Mouse (Mus musculus) thymus, postnatal 0 days (tissue): ENCODE results near the gene G6pd2. TPM values are rescaled to one million over a fixed set of nuclear protein-coding genes. Genes with fewer than 3 reads are reported as not detected.

Experiments
- DNase-seq: peaks from one replicate; pipeline ENCODE4 v3.0.0-alpha.2; 2015; ENCODE audit warnings: low spot score
- polyA plus RNA-seq: library from polyadenylated mRNA; unstranded; fragments of >200 nt; fragmentation: Nextera tagmentation; extraction: Ambion mirVana; gene quantifications from 2 replicates; pipeline ENCODE4 v1.2.1, GENCODE M21; 2015

G6pd2 gene
- polyA plus RNA-seq, result not detected in 2 replicates

- no peak for DNase-seq
These were observed at the start of gene G6pd2 for GRCm38 (mm10) chr5:61808516-61808915. Gene G6pd2, plus strand, starts transcription at chr5:61808816.

- no peak for DNase-seq
These were observed 44.4 kb upstream of the G6pd2 start for GRCm38 (mm10) chr5:61764214-61764613.

- no peak for DNase-seq
These were observed 24.4 kb downstream of the G6pd2 start for GRCm38 (mm10) chr5:61832935-61833551.

GRCm38 (mm10) chr5:61843891-61844290 lies 35.3 kb downstream of the G6pd2 start:
- DNase-seq, result no peak
